8 mouse cellular contexts compared by ENCODE assay signal in the genomic region with DNA sequence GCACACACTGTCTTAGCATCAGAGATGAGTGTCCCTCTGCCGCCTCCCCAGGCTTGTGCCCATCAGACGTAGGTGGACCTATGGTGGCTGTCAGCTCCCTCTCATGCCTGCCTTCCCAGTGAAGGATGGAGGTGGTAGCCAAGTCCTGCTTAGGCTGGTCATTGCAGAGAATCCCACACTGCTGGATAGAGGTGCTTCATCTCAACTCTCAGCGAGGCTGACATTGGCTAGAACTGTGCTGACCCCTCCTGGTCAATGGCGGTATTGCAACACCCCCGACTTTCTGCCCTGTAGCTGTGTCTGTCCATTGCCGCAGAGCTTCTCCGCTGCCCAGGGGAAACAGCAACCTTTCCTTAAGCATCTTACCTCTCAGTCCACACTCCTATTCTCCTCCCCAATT. TPM values are rescaled to one million over a fixed set of nuclear protein-coding genes. Genes with fewer than 3 reads are reported as not detected.
DNase-seq lines count a peak whose midpoint lies in the region; ATAC-seq and TF ChIP-seq lines count a peak whose summit lies in the region.

No protein-coding gene starts in this region.

- TF ChIP-seq CTCF in lung, adult 2 months (IDR thresholded peaks at IDR 0.05; ENCODE audit: insufficient read depth, low read length): peak; percentile 100

- no peak overlapping the region for H3K4me3 ChIP-seq in forebrain, embryonic 11.5 days (ENCODE audit: low read depth, low read length)
- H3K4me3 ChIP-seq in lung, adult 2 months (replicated peaks; ENCODE audit: extremely low read depth, low read depth, low read length): no peak overlapping the region
- no peak overlapping the region for H3K4me3 ChIP-seq in neural tube, embryonic 15.5 days (replicated peaks)

- no peaks in the 10 kb centered on the region for H3K9me3 ChIP-seq in forebrain, embryonic 11.5 days (ENCODE audit: control insufficient read depth, low read length)
- no peaks in the 10 kb centered on the region for H3K9me3 ChIP-seq in neural tube, embryonic 15.5 days (replicated peaks)

- ATAC-seq in forebrain, embryonic 11.5 days (replicated peaks; ENCODE audit: low FRiP score): peak; percentile 51; the same call in 1 of the 2 replicates
- ATAC-seq in neural tube, embryonic 15.5 days (ENCODE audit: low FRiP score): peak; percentile 60; the same call in 1 of the 2 replicates

- no peaks in the 10 kb centered on the region; the same call in 1 of the 2 replicates for H3K4me1 ChIP-seq in forebrain, embryonic 11.5 days (replicated peaks; ENCODE audit: control insufficient read depth, insufficient read depth, low read length)
- no peaks in the 10 kb centered on the region for H3K4me1 ChIP-seq in lung, adult 2 months (ENCODE audit: control insufficient read depth, insufficient read depth, low read length)
- peaks cover 6% of the 10 kb centered on the region for H3K4me1 ChIP-seq in neural tube, embryonic 15.5 days

- no peak overlapping the region for H3K9ac ChIP-seq in forebrain, embryonic 11.5 days (ENCODE audit: low read length)
- no peak overlapping the region for H3K9ac ChIP-seq in neural tube, embryonic 15.5 days (replicated peaks)

- H3K27ac ChIP-seq in forebrain, embryonic 11.5 days (ENCODE audit: low read depth, low read length): no peak overlapping the region
- no peak overlapping the region for H3K27ac ChIP-seq in neural tube, embryonic 15.5 days (replicated peaks)

- no peak overlapping the region for H3K4me2 ChIP-seq in forebrain, embryonic 11.5 days (ENCODE audit: low read depth, low read length, severe bottlenecking)
- no peak overlapping the region for H3K4me2 ChIP-seq in neural tube, embryonic 15.5 days

- no peaks in the 10 kb centered on the region for H3K36me3 ChIP-seq in forebrain, embryonic 11.5 days (ENCODE audit: control insufficient read depth, insufficient read depth, low read length)
- H3K36me3 ChIP-seq in neural tube, embryonic 15.5 days: no peaks in the 10 kb centered on the region

- peaks cover 2% of the 10 kb centered on the region; the same call in 1 of the 2 replicates for H3K27me3 ChIP-seq in forebrain, embryonic 11.5 days (ENCODE audit: control insufficient read depth, insufficient read depth, low read length)
- H3K27me3 ChIP-seq in neural tube, embryonic 15.5 days (replicated peaks): peaks cover 22% of the 10 kb centered on the region; the same call in 1 of the 2 replicates

- DNase-seq in CD8-positive naive resting alpha-beta T cell, adult 2 months (ENCODE audit: low read depth in 2 of 2, low spot score in 2 of 2): peak; percentile 88 to 92
- DNase-seq in brain, embryonic 18.5 days (ENCODE audit: low read depth, low spot score): peak; percentile 51
- peak; percentile 96 for DNase-seq in forebrain, embryonic 11.5 days (ENCODE audit: low spot score)
- peak; percentile 92 to 96 for DNase-seq in heart, postnatal 14 days
- peak; percentile 94 to 96 for DNase-seq in kidney, postnatal 4 days
- peak; percentile 96 for DNase-seq in lung, adult 2 months
- peak; percentile 97 for DNase-seq in testis, postnatal 10 days (ENCODE audit: low spot score)

- intact Hi-C loops in heart, postnatal 14 days (cut with DNase I): loop anchor here (1.0 to 5.0 kb wide), 4 partner anchors 51 to 385 kb away; no protein-coding TSS in a partner anchor

- 16% methylated on average over 7 of the region's 7 CpGs for WGBS in forebrain, embryonic 11.5 days
- WGBS in lung, adult 2 months: 16% methylated on average over 7 of the region's 7 CpGs
- WGBS in neural tube, embryonic 15.5 days: 14% methylated on average over 7 of the region's 7 CpGs

- TF ChIP-seq POLR2A in lung, adult 2 months (IDR thresholded peaks at IDR 0.05; ENCODE audit: borderline replicate concordance, extremely low read depth, low read depth, low read length): no peak

RNA-seq across cellular contexts. Expression of a gene that starts 15.1 kb away (rescaled TPM):
- 62.7 and 75.8 TPM in 2 replicates for polyA plus RNA-seq in forebrain, embryonic 11.5 days (2014; fragmentation: Nextera tagmentation; extraction: Ambion mirVana)
- total RNA-seq in heart, postnatal 14 days (2021): 10 to 100 TPM; 37.6 to 39.1 TPM
- polyA plus RNA-seq in lung, adult 2 months (2012; rRNA removed): 106 and 118 TPM in 2 replicates
- polyA plus RNA-seq in neural tube, embryonic 15.5 days (2015; fragmentation: Nextera tagmentation; extraction: Ambion mirVana): 65.6 and 69.7 TPM in 2 replicates

RNA-seq across cellular contexts. Expression of a gene that starts 39.7 kb away (rescaled TPM):
- polyA plus RNA-seq in forebrain, embryonic 11.5 days (2014; fragmentation: Nextera tagmentation; extraction: Ambion mirVana): 5.9 and 6.3 TPM in 2 replicates
- 10 to 100 TPM; 13.9 to 19.7 TPM for total RNA-seq in heart, postnatal 14 days (2021)
- polyA plus RNA-seq in lung, adult 2 months (2012; rRNA removed): 27.9 and 31.8 TPM in 2 replicates
- polyA plus RNA-seq in neural tube, embryonic 15.5 days (2015; fragmentation: Nextera tagmentation; extraction: Ambion mirVana): 24.5 and 25.8 TPM in 2 replicates

RNA-seq across cellular contexts. Expression of a gene that starts 51.9 kb away (rescaled TPM):
- polyA plus RNA-seq in forebrain, embryonic 11.5 days (2014; fragmentation: Nextera tagmentation; extraction: Ambion mirVana): 0.27 and 0.28 TPM in 2 replicates
- total RNA-seq in heart, postnatal 14 days (2021): under 1 TPM in 1 of 2 experiments, not detected in 1; 0.12 TPM
- 0.19 and 0.66 TPM in 2 replicates for polyA plus RNA-seq in lung, adult 2 months (2012; rRNA removed)
- polyA plus RNA-seq in neural tube, embryonic 15.5 days (2015; fragmentation: Nextera tagmentation; extraction: Ambion mirVana): 3.7 and 3.9 TPM in 2 replicates
